Mouse (Mus musculus) CH12.LX (cell line): ENCODE measurements around the gene Rps18. TPM values are rescaled to one million over a fixed set of nuclear protein-coding genes. Genes with fewer than 3 reads are reported as not detected.

Source experiments
- polyA plus RNA-seq: library from polyadenylated mRNA; unstranded; fragments of >175 nt; gene quantifications from 2 replicates; pipeline ENCODE4 v1.2.1, GENCODE M21; 2012; ENCODE audit warnings: low read depth; ENCODE audit not compliant: insufficient read length
- total RNA-seq, 2 experiments: library from RNA; depleted of rRNA; stranded (reverse); fragments of 300-350 nt in 1 of 2; fragments of >200 nt in 1 of 2; gene quantifications; 2 replicates each; pipeline ENCODE4 v1.2.3; 2012 to 2014

Rps18 gene
- total and polyA plus RNA-seq, 3 experiments = 246 to 991 (median 302) TPM

Other genes with a start within 250 kb of the Rps18 start
Only the 20 nearest of the 33 such genes appear.
- gene Rps28, start 131.4 kb downstream of the Rps18 start, total RNA-seq (2012; rRNA removed) = 4,496 and 4,575 TPM in 2 replicates
- 696 and 765 TPM in 2 replicates for gene Rps28, start 131.4 kb downstream of the Rps18 start, total RNA-seq (2014; rRNA removed)
- 782 and 837 TPM in 2 replicates for gene Rps28, start 131.4 kb downstream of the Rps18 start, polyA plus RNA-seq
- 316 and 364 TPM in 2 replicates for gene Ndufa7, start 131.4 kb downstream of the Rps18 start, total RNA-seq (2012; rRNA removed)
- gene Ndufa7, start 131.4 kb downstream of the Rps18 start, total RNA-seq (2014; rRNA removed) = 168 and 194 TPM in 2 replicates
- gene Ndufa7, start 131.4 kb downstream of the Rps18 start, polyA plus RNA-seq = 153 and 164 TPM in 2 replicates
- gene Cd320, start 112.9 kb downstream of the Rps18 start, total RNA-seq (2012; rRNA removed) = 53.7 and 57.1 TPM in 2 replicates
- 67.1 and 84.2 TPM in 2 replicates for gene Cd320, start 112.9 kb downstream of the Rps18 start, total RNA-seq (2014; rRNA removed)
- 45.3 and 50.9 TPM in 2 replicates for gene Cd320, start 112.9 kb downstream of the Rps18 start, polyA plus RNA-seq
- not detected in 2 replicates for gene Gm7029, start 82.2 kb downstream of the Rps18 start, total RNA-seq (2012; rRNA removed)
- not detected in 2 replicates for gene Gm7029, start 82.2 kb downstream of the Rps18 start, total RNA-seq (2014; rRNA removed)
- not detected in 2 replicates for gene Gm7029, start 82.2 kb downstream of the Rps18 start, polyA plus RNA-seq
- 22.3 and 23.0 TPM in 2 replicates for gene Kifc1, start 65.3 kb downstream of the Rps18 start, total RNA-seq (2012; rRNA removed)
- 15.2 and 16.0 TPM in 2 replicates for gene Kifc1, start 65.3 kb downstream of the Rps18 start, total RNA-seq (2014; rRNA removed)
- 41.2 and 46.6 TPM in 2 replicates for gene Kifc1, start 65.3 kb downstream of the Rps18 start, polyA plus RNA-seq
- gene Platr17, start 50.9 kb downstream of the Rps18 start, total RNA-seq (2012; rRNA removed) = not detected in 2 replicates
- not detected in 2 replicates for gene Platr17, start 50.9 kb downstream of the Rps18 start, total RNA-seq (2014; rRNA removed)
- not detected in 2 replicates for gene Platr17, start 50.9 kb downstream of the Rps18 start, polyA plus RNA-seq
- gene Daxx, start 46.6 kb downstream of the Rps18 start, total RNA-seq (2012; rRNA removed) = 33.8 and 48.3 TPM in 2 replicates
- 31.6 and 32.3 TPM in 2 replicates for gene Daxx, start 46.6 kb downstream of the Rps18 start, total RNA-seq (2014; rRNA removed)
- gene Daxx, start 46.6 kb downstream of the Rps18 start, polyA plus RNA-seq = 53.0 and 64.7 TPM in 2 replicates
- 114 and 134 TPM in 2 replicates for gene Tapbp, start 40.1 kb downstream of the Rps18 start, total RNA-seq (2012; rRNA removed)
- gene Tapbp, start 40.1 kb downstream of the Rps18 start, total RNA-seq (2014; rRNA removed) = 44.3 and 45.3 TPM in 2 replicates
- gene Tapbp, start 40.1 kb downstream of the Rps18 start, polyA plus RNA-seq = 96.7 and 116 TPM in 2 replicates
- gene Zbtb22, start 40.1 kb downstream of the Rps18 start, total RNA-seq (2012; rRNA removed) = 21.2 and 23.5 TPM in 2 replicates
- 11.7 and 12.1 TPM in 2 replicates for gene Zbtb22, start 40.1 kb downstream of the Rps18 start, total RNA-seq (2014; rRNA removed)
- gene Zbtb22, start 40.1 kb downstream of the Rps18 start, polyA plus RNA-seq = 20.2 and 20.3 TPM in 2 replicates
- gene Rgl2, start 26.5 kb downstream of the Rps18 start, total RNA-seq (2012; rRNA removed) = 23.0 and 25.6 TPM in 2 replicates
- gene Rgl2, start 26.5 kb downstream of the Rps18 start, total RNA-seq (2014; rRNA removed) = 20.1 and 20.4 TPM in 2 replicates
- gene Rgl2, start 26.5 kb downstream of the Rps18 start, polyA plus RNA-seq = 29.1 and 31.8 TPM in 2 replicates
- 140 and 157 TPM in 2 replicates for gene Pfdn6, start 15.7 kb downstream of the Rps18 start, total RNA-seq (2012; rRNA removed)
- gene Pfdn6, start 15.7 kb downstream of the Rps18 start, total RNA-seq (2014; rRNA removed) = 92.3 and 109 TPM in 2 replicates
- 109 and 149 TPM in 2 replicates for gene Pfdn6, start 15.7 kb downstream of the Rps18 start, polyA plus RNA-seq
- gene Wdr46, start 15.3 kb downstream of the Rps18 start, total RNA-seq (2012; rRNA removed) = 49.7 and 64.5 TPM in 2 replicates
- 36.8 and 39.8 TPM in 2 replicates for gene Wdr46, start 15.3 kb downstream of the Rps18 start, total RNA-seq (2014; rRNA removed)
- gene Wdr46, start 15.3 kb downstream of the Rps18 start, polyA plus RNA-seq = 69.4 and 72.4 TPM in 2 replicates
- gene B3galt4, start 4.5 kb downstream of the Rps18 start, total RNA-seq (2012; rRNA removed) = 3.7 and 4.5 TPM in 2 replicates
- 4.2 and 5.2 TPM in 2 replicates for gene B3galt4, start 4.5 kb downstream of the Rps18 start, total RNA-seq (2014; rRNA removed)
- gene B3galt4, start 4.5 kb downstream of the Rps18 start, polyA plus RNA-seq = 4.6 and 6.2 TPM in 2 replicates
- 38.2 and 39.9 TPM in 2 replicates for gene Vps52, start 189 bp downstream of the Rps18 start, total RNA-seq (2012; rRNA removed)
- gene Vps52, start 189 bp downstream of the Rps18 start, total RNA-seq (2014; rRNA removed) = 34.3 and 40.6 TPM in 2 replicates
- 73.6 and 76.1 TPM in 2 replicates for gene Vps52, start 189 bp downstream of the Rps18 start, polyA plus RNA-seq
- 1,488 and 1,753 TPM in 2 replicates for gene H2-K1, start 44.3 kb upstream of the Rps18 start, total RNA-seq (2012; rRNA removed)
- gene H2-K1, start 44.3 kb upstream of the Rps18 start, total RNA-seq (2014; rRNA removed) = 1,386 and 1,734 TPM in 2 replicates
- 2,472 and 2,496 TPM in 2 replicates for gene H2-K1, start 44.3 kb upstream of the Rps18 start, polyA plus RNA-seq
- gene Ring1, start 68.7 kb upstream of the Rps18 start, total RNA-seq (2012; rRNA removed) = 8.6 and 11.9 TPM in 2 replicates
- gene Ring1, start 68.7 kb upstream of the Rps18 start, total RNA-seq (2014; rRNA removed) = 11.5 and 13.7 TPM in 2 replicates
- 18.0 and 23.1 TPM in 2 replicates for gene Ring1, start 68.7 kb upstream of the Rps18 start, polyA plus RNA-seq
- gene H2-Ke6, start 72.1 kb upstream of the Rps18 start, total RNA-seq (2012; rRNA removed) = 44.8 and 47.1 TPM in 2 replicates
- gene H2-Ke6, start 72.1 kb upstream of the Rps18 start, total RNA-seq (2014; rRNA removed) = 20.4 and 20.8 TPM in 2 replicates
- 31.7 and 34.5 TPM in 2 replicates for gene H2-Ke6, start 72.1 kb upstream of the Rps18 start, polyA plus RNA-seq
- gene Slc39a7, start 75.7 kb upstream of the Rps18 start, total RNA-seq (2012; rRNA removed) = 116 and 160 TPM in 2 replicates
- gene Slc39a7, start 75.7 kb upstream of the Rps18 start, total RNA-seq (2014; rRNA removed) = 96.8 and 97.2 TPM in 2 replicates
- gene Slc39a7, start 75.7 kb upstream of the Rps18 start, polyA plus RNA-seq = 105 and 108 TPM in 2 replicates
- 42.7 and 47.7 TPM in 2 replicates for gene Rxrb, start 75.8 kb upstream of the Rps18 start, total RNA-seq (2012; rRNA removed)
- 27.0 and 27.4 TPM in 2 replicates for gene Rxrb, start 75.8 kb upstream of the Rps18 start, total RNA-seq (2014; rRNA removed)
- gene Rxrb, start 75.8 kb upstream of the Rps18 start, polyA plus RNA-seq = 36.9 and 41.4 TPM in 2 replicates
- gene Col11a2, start 83.4 kb upstream of the Rps18 start, total RNA-seq (2012; rRNA removed) = 6.0 and 7.6 TPM in 2 replicates
- 3.0 and 4.5 TPM in 2 replicates for gene Col11a2, start 83.4 kb upstream of the Rps18 start, total RNA-seq (2014; rRNA removed)
- 5.8 and 7.2 TPM in 2 replicates for gene Col11a2, start 83.4 kb upstream of the Rps18 start, polyA plus RNA-seq